Mouse (Mus musculus): ENCODE results near the gene Atxn10. TPM values are rescaled to one million over a fixed set of nuclear protein-coding genes. Genes with fewer than 3 reads are reported as not detected.

Atxn10 gene
- polyA plus RNA-seq, 1 experiment, result 1.6 TPM

GRCm38 (mm10) chr15:85347058-85347700, 11.1 kb downstream of the Atxn10 start:
- peaks cover 28% of the 10 kb centered on the region for H3K4me1 ChIP-seq (ENCODE audit: control insufficient read depth)
- no peaks in the 10 kb centered on the region for H3K27me3 ChIP-seq (ENCODE audit: control insufficient read depth)
- H3K4me3 ChIP-seq (replicated peaks), result no peak overlapping the region
- no peaks in the 10 kb centered on the region for H3K9me3 ChIP-seq (ENCODE audit: control insufficient read depth, low read length)
- TF ChIP-seq TAL1 (IDR thresholded peaks at IDR 0.05; ENCODE audit: low read length), result no peak
- no peak for TF ChIP-seq GATA1 (IDR thresholded peaks at IDR 0.05; ENCODE audit: low read length)
- no peaks in the 10 kb centered on the region; the same call in 1 of the 2 replicates for H3K36me3 ChIP-seq (ENCODE audit: control insufficient read depth)

- H3K4me1 ChIP-seq (ENCODE audit: control insufficient read depth), result peaks cover 19% of the 10 kb centered on the region
- no peaks in the 10 kb centered on the region for H3K9me3 ChIP-seq (ENCODE audit: control insufficient read depth, low read length)
- TF ChIP-seq TAL1 (IDR thresholded peaks at IDR 0.05; ENCODE audit: low read length) (no peak), GATA1 (IDR thresholded peaks at IDR 0.05; ENCODE audit: low read length) (no peak)
- H3K27me3 ChIP-seq (ENCODE audit: control insufficient read depth), result no peaks in the 10 kb centered on the region
- no peaks in the 10 kb centered on the region; the same call in 1 of the 2 replicates for H3K36me3 ChIP-seq (ENCODE audit: control insufficient read depth)
- no peak overlapping the region for H3K4me3 ChIP-seq (replicated peaks)
These were observed 14.1 kb downstream of the Atxn10 start for GRCm38 (mm10) chr15:85350144-85350543.

DNA sequence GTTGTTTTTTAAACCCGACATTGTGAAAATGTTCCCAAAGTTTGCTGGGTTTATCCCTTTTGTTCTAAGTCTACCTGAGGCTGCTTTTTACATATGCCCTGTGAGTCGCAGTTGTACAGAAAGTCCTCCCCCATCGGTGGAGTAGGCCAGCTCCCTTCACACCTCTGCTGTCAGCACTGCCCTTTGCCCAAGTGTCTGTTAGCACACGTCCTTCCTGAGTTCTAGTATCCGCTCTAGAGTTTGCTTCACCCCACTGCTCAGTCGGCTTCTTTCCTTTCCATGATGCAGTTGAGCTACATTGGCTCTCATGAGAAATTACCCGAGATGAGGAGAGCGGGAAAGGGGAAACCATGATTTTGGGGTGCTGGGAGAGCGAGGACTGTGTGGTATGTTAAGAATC, 18.0 kb downstream of the Atxn10 start:
- no peaks in the 10 kb centered on the region for H3K27me3 ChIP-seq (ENCODE audit: control insufficient read depth)
- H3K9me3 ChIP-seq (ENCODE audit: control insufficient read depth, low read length), result no peaks in the 10 kb centered on the region
- no peaks in the 10 kb centered on the region; the same call in 1 of the 2 replicates for H3K36me3 ChIP-seq (ENCODE audit: control insufficient read depth)
- peaks cover 12% of the 10 kb centered on the region for H3K4me1 ChIP-seq (ENCODE audit: control insufficient read depth)
- H3K4me3 ChIP-seq (replicated peaks), result no peak overlapping the region
- TF ChIP-seq GATA1 (IDR thresholded peaks at IDR 0.05; ENCODE audit: low read length), result no peak

DNA sequence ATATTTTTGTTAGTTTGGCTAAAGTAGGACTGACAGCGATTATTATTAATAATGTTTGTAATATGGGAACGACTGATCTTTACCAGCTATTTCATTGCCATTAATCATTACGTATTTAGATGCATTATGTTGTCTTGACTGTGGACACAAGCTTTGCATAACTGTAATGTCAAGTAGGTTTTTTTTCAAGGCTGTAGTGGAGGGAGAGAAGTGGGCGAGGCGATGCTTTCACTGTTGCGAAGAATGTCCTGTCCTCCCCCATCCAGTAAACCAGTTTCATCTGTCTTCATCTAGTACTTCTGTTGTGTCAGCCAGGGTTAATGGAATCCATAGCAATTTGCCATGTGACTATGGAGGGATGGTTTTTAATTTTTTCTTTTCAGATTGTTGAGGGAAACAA, 20.1 kb downstream of the Atxn10 start:
- peaks cover 5% of the 10 kb centered on the region for H3K36me3 ChIP-seq (ENCODE audit: control insufficient read depth)
- H3K4me3 ChIP-seq (replicated peaks), result no peak overlapping the region
- H3K27me3 ChIP-seq (ENCODE audit: control insufficient read depth), result no peaks in the 10 kb centered on the region
- no peaks in the 10 kb centered on the region for H3K9me3 ChIP-seq (ENCODE audit: control insufficient read depth, low read length)
- TF ChIP-seq GATA1 (IDR thresholded peaks at IDR 0.05; ENCODE audit: low read length) (no peak), TAL1 (IDR thresholded peaks at IDR 0.05; ENCODE audit: low read length) (no peak)
- H3K4me1 ChIP-seq (ENCODE audit: control insufficient read depth), result no peaks in the 10 kb centered on the region; the same call in 1 of the 2 replicates

DNA sequence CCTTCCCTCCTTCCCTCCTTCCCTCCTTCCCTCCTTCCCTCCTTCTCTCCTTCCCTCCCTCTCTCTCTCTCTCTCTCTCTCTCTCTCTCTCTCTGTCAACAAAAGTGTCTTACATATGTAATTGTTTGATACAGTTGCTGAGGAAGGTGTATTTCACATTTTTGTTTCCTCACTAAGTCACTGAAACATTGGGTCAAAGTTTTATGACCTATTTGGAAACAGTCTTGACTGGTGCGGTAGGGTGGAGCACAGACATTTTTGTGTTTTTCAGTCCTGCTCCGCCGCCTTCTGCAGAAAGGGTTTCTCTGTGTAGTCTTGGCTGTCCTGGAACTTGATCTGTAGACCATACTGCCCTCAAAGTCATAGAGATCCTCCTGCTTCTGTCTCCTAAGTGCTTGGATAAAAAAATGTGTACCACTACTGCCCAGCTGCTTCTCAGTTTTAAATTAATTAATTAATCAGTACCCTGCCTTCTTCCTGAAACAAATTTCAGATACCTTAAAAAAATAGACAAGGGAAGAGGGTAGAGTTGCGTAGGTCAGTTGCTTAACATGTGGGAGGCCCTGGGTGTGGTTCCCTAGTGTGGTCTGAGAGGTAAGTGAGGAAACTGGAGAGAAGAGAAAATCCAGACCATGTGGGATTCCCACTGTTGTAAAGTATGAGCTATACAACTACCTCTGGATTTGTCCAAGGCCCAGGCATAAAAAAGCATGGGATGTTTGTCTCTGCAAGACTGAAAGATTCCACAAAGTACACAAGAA, 21.6 kb downstream of the Atxn10 start:
- Histone ChIP-seq H3K36me3 (ENCODE audit: control insufficient read depth) (peaks cover 17% of the 10 kb centered on the region), H3K9me3 (ENCODE audit: control insufficient read depth, low read length) (peaks cover 3% of the 10 kb centered on the region), H3K27me3 (ENCODE audit: control insufficient read depth) (no peaks in the 10 kb centered on the region), H3K4me3 (replicated peaks) (no peak overlapping the region), H3K4me1 (ENCODE audit: control insufficient read depth) (no peaks in the 10 kb centered on the region)
- TF ChIP-seq GATA1 (IDR thresholded peaks at IDR 0.05; ENCODE audit: low read length), result no peak

DNA sequence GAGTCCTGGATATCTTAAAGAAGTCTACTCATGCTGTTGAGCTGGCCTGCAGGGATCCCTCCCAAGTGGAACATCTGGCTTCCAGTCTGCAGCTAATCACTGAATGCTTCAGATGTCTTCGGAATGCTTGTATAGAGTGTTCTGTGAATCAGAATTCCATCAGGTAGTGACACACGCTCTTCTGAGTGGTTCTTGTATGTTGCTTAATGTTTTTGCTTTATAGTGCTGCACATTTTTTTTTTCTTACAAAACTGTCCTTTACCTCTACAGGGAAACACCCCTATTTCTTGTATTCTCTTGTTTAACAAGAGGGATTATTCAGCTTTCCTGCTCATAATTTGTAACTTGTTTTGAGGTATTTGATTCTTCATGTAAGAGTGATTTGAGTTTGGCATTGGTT, 23.4 kb downstream of the Atxn10 start:
- Histone ChIP-seq H3K4me3 (replicated peaks) (no peak overlapping the region), H3K36me3 (ENCODE audit: control insufficient read depth) (peaks cover 20% of the 10 kb centered on the region), H3K27me3 (ENCODE audit: control insufficient read depth) (no peaks in the 10 kb centered on the region), H3K9me3 (ENCODE audit: control insufficient read depth, low read length) (peaks cover 7% of the 10 kb centered on the region), H3K4me1 (ENCODE audit: control insufficient read depth) (no peaks in the 10 kb centered on the region)
- no peak for TF ChIP-seq GATA1 (IDR thresholded peaks at IDR 0.05; ENCODE audit: low read length)
- no peak for TF ChIP-seq TAL1 (IDR thresholded peaks at IDR 0.05; ENCODE audit: low read length)

- Histone ChIP-seq H3K36me3 (ENCODE audit: control insufficient read depth) (peaks cover 20% of the 10 kb centered on the region), H3K4me3 (replicated peaks) (no peak overlapping the region), H3K9me3 (ENCODE audit: control insufficient read depth, low read length) (peaks cover 7% of the 10 kb centered on the region), H3K27me3 (ENCODE audit: control insufficient read depth) (no peaks in the 10 kb centered on the region), H3K4me1 (ENCODE audit: control insufficient read depth) (no peaks in the 10 kb centered on the region)
- no peak for TF ChIP-seq TAL1 (IDR thresholded peaks at IDR 0.05; ENCODE audit: low read length)
- no peak for TF ChIP-seq GATA1 (IDR thresholded peaks at IDR 0.05; ENCODE audit: low read length)
These were observed 23.9 kb downstream of the Atxn10 start for GRCm38 (mm10) chr15:85359901-85360300.

DNA sequence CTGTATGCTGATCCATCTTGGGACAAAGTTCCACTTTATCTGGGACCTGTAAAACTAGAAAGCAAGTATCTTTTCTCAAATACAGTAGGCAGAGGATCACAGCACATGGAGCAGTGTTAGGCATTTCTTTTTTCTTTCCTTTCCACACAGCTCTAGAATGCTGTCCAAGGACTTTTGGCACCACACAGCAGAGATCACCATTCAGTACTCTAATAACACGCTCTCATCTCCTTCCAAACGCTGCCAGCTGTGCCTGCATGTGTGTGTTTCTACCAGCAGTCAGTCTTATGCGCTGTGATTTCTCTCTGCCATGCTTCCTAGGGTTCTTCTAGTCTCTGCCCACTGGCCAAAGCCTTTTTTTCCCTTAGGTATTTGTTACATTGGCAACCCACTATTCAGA, 28.3 kb downstream of the Atxn10 start:
- TF ChIP-seq TAL1 (IDR thresholded peaks at IDR 0.05; ENCODE audit: low read length) (no peak), GATA1 (IDR thresholded peaks at IDR 0.05; ENCODE audit: low read length) (no peak)
- no peaks in the 10 kb centered on the region for H3K4me1 ChIP-seq (ENCODE audit: control insufficient read depth)
- peaks cover 7% of the 10 kb centered on the region for H3K9me3 ChIP-seq (ENCODE audit: control insufficient read depth, low read length)
- no peak overlapping the region for H3K4me3 ChIP-seq (replicated peaks)
- no peaks in the 10 kb centered on the region for H3K27me3 ChIP-seq (ENCODE audit: control insufficient read depth)
- peaks cover 31% of the 10 kb centered on the region for H3K36me3 ChIP-seq (ENCODE audit: control insufficient read depth)

- Histone ChIP-seq H3K9me3 (ENCODE audit: control insufficient read depth, low read length) (peaks cover 7% of the 10 kb centered on the region), H3K4me1 (ENCODE audit: control insufficient read depth) (no peaks in the 10 kb centered on the region), H3K4me3 (replicated peaks) (no peak overlapping the region), H3K36me3 (ENCODE audit: control insufficient read depth) (peaks cover 21% of the 10 kb centered on the region), H3K27me3 (ENCODE audit: control insufficient read depth) (no peaks in the 10 kb centered on the region)
- no peak for TF ChIP-seq GATA1 (IDR thresholded peaks at IDR 0.05; ENCODE audit: low read length)
- no peak for TF ChIP-seq TAL1 (IDR thresholded peaks at IDR 0.05; ENCODE audit: low read length)
These were observed 30.9 kb downstream of the Atxn10 start for GRCm38 (mm10) chr15:85366938-85367337.

Measured in erythroblast, embryonic 14.5 days (primary cell).